Mouse (Mus musculus) cerebellum, adult (tissue): Measurements from ENCODE around the gene Pak4.
"Not testable (repeated sequence)": the region's sequence is repeated elsewhere in the genome, so short reads cannot be mapped to it uniquely, and the experiment has no call there.

ENCODE experiments used
- ATAC-seq: cut with Nextera tagmentation; 2 replicates; pipeline ENCODE4 v1.9.2; 2017; ENCODE audit warnings: mild to moderate bottlenecking, moderate library complexity, mixed read lengths; ENCODE audit not compliant: insufficient number of reproducible peaks, low FRiP score, low TSS enrichment

Gene Pak4

GRCm38 (mm10) chr7:28568253-28568652, 29.7 kb downstream of the Pak4 start:
- ATAC-seq: no peak

GRCm38 (mm10) chr7:28567539-28567938, 30.4 kb downstream of the Pak4 start:
- no peak for ATAC-seq

- no peak for ATAC-seq
These were observed 32.6 kb downstream of the Pak4 start for GRCm38 (mm10) chr7:28565407-28565806.

- ATAC-seq: no peak
These were observed 35.0 kb downstream of the Pak4 start for GRCm38 (mm10) chr7:28562951-28563350.

- peak; percentile 45; the same call in 1 of the 2 replicates for ATAC-seq
These were observed 35.6 kb downstream of the Pak4 start for GRCm38 (mm10) chr7:28562371-28562770.

GRCm38 (mm10) chr7:28561967-28562366, 36.0 kb downstream of the Pak4 start:
- no peak for ATAC-seq

GRCm38 (mm10) chr7:28560856-28561255, 37.1 kb downstream of the Pak4 start:
- no peak for ATAC-seq

GRCm38 (mm10) chr7:28558486-28558885, 39.5 kb downstream of the Pak4 start:
- no peak for ATAC-seq

- ATAC-seq: no peak
These were observed 40.3 kb downstream of the Pak4 start for GRCm38 (mm10) chr7:28557708-28558107.

GRCm38 (mm10) chr7:28557069-28557468, 40.9 kb downstream of the Pak4 start:
- no peak for ATAC-seq

GRCm38 (mm10) chr7:28555939-28556535, 41.9 kb downstream of the Pak4 start:
- ATAC-seq: no peak

GRCm38 (mm10) chr7:28553076-28553475, 44.9 kb downstream of the Pak4 start:
- no peak for ATAC-seq

GRCm38 (mm10) chr7:28547628-28548027, 50.4 kb downstream of the Pak4 start:
- ATAC-seq: no peak

GRCm38 (mm10) chr7:28547154-28547553, 50.8 kb downstream of the Pak4 start, which contains the start of gene Nccrp1:
Gene Nccrp1 (minus strand): TSS chr7:28547254.
- no peak for ATAC-seq

- no peak for ATAC-seq
These were observed 51.3 kb downstream of the Pak4 start for GRCm38 (mm10) chr7:28546649-28547048.

- no peak for ATAC-seq
These were observed 52.1 kb downstream of the Pak4 start for GRCm38 (mm10) chr7:28545891-28546210.

- no peak for ATAC-seq
These were observed 52.7 kb downstream of the Pak4 start for GRCm38 (mm10) chr7:28545048-28545890.

- no peak for ATAC-seq
These were observed 53.9 kb downstream of the Pak4 start for GRCm38 (mm10) chr7:28544051-28544601.

- ATAC-seq: no peak
These were observed 57.5 kb downstream of the Pak4 start, which contains the start of gene Sycn for GRCm38 (mm10) chr7:28540526-28540925. Gene Sycn (plus strand): TSS chr7:28540885.

GRCm38 (mm10) chr7:28538886-28539285, 59.1 kb downstream of the Pak4 start:
- not testable (repeated sequence) for ATAC-seq

- ATAC-seq: no peak
These were observed 66.0 kb downstream of the Pak4 start for GRCm38 (mm10) chr7:28532005-28532404.
